Mouse (Mus musculus) Muller cell, postnatal 12 days (primary cell): ENCODE measurements at regions not wholly inside any gene's neighbourhood (a gene's known extent, or its start where the extent isn't known, plus 50 kb on each side); places are given as distances from the start of the nearest gene placed in this dataset.
A peak's percentile ranks its signal among the peaks of the same experiment; 100 is the strongest.

ENCODE experiments used
- DNase-seq: peaks from one replicate; pipeline ENCODE4 v3.0.0-alpha.2; 2015; ENCODE audit errors: inconsistent ontology term

GRCm38 (mm10) chr19:21104462-21104936 is 150.5 kb upstream of the Tmc1 start:
- peak; percentile 93 for DNase-seq

GRCm38 (mm10) chr19:21077771-21078548 is 124.0 kb upstream of the Tmc1 start:
- peak; percentile 89 for DNase-seq

- no peak for DNase-seq
Observed at GRCm38 (mm10) chr19:21068381-21068780, 114.4 kb upstream of the Tmc1 start.

- DNase-seq: no peak
Observed at GRCm38 (mm10) chr19:21066432-21067113, 112.6 kb upstream of the Tmc1 start.

GRCm38 (mm10) chr19:21064902-21065301 is 110.9 kb upstream of the Tmc1 start:
- DNase-seq: no peak

- no peak for DNase-seq
Observed at GRCm38 (mm10) chr19:21053597-21054544, 99.9 kb upstream of the Tmc1 start.

GRCm38 (mm10) chr19:21052771-21053170 is 98.8 kb upstream of the Tmc1 start:
- no peak for DNase-seq

- DNase-seq: peak; percentile 48
Observed at GRCm38 (mm10) chr19:21051872-21052271, 97.9 kb upstream of the Tmc1 start.

GRCm38 (mm10) chr19:21050994-21051721 is 97.2 kb upstream of the Tmc1 start:
- no peak for DNase-seq

- DNase-seq: no peak
Observed at GRCm38 (mm10) chr19:21049301-21049700, 95.3 kb upstream of the Tmc1 start.

GRCm38 (mm10) chr19:21045565-21045964 is 91.6 kb upstream of the Tmc1 start:
- DNase-seq: no peak

- DNase-seq: no peak
Observed at GRCm38 (mm10) chr19:21043958-21044357, 90.0 kb upstream of the Tmc1 start.

GRCm38 (mm10) chr19:21042536-21042935 is 88.5 kb upstream of the Tmc1 start:
- DNase-seq: no peak

GRCm38 (mm10) chr19:21037448-21038077 is 83.6 kb upstream of the Tmc1 start:
- DNase-seq: peak; percentile 46

GRCm38 (mm10) chr19:21036507-21037425 is 82.8 kb upstream of the Tmc1 start:
- DNase-seq: no peak

- DNase-seq: no peak
Observed at GRCm38 (mm10) chr19:21035505-21035904, 81.5 kb upstream of the Tmc1 start.

GRCm38 (mm10) chr19:21033991-21034390 is 80.0 kb upstream of the Tmc1 start:
- DNase-seq: no peak

- DNase-seq: no peak
Observed at GRCm38 (mm10) chr19:21032558-21032957, 78.6 kb upstream of the Tmc1 start.

GRCm38 (mm10) chr19:21031768-21032308 is 77.8 kb upstream of the Tmc1 start:
- no peak for DNase-seq
